Mouse (Mus musculus) limb, embryonic 15.5 days (tissue): Measurements from ENCODE around the gene Sfxn2. TPM values are rescaled to one million over a fixed set of nuclear protein-coding genes. Genes with fewer than 3 reads are reported as not detected.
A peak's percentile ranks its signal among the peaks of the same experiment; 100 is the strongest.

Experiments
- ATAC-seq: fragments of 200-750 bp; cut with Nextera tagmentation; 2 replicates; pipeline ENCODE4 v1.8.0; 2017; ENCODE audit warnings: low read depth, moderate TSS enrichment; ENCODE audit not compliant: insufficient number of reproducible peaks, low FRiP score, low TSS enrichment
- H3K27ac ChIP-seq: fragments of 300-500 bp; sonication (generic); 2 replicates; pipeline ENCODE4 v1.5.1; 2015; ENCODE audit warnings: moderate library complexity, mild to moderate bottlenecking, inconsistent platforms
- H3K27me3 ChIP-seq: fragments of 300-500 bp; sonication (generic); 2 replicates; pipeline ENCODE4 v1.6.1; 2015; ENCODE audit warnings: inconsistent platforms
- H3K36me3 ChIP-seq: fragments of 300-500 bp; sonication (generic); 2 replicates; pipeline ENCODE4 v1.6.1; 2015; ENCODE audit warnings: inconsistent platforms
- H3K4me1 ChIP-seq: fragments of 300-500 bp; sonication (generic); 2 replicates; pipeline ENCODE4 v1.6.1; 2015; ENCODE audit warnings: inconsistent platforms
- H3K4me2 ChIP-seq: fragments of 300-500 bp; sonication (generic); 2 replicates; pipeline ENCODE4 v1.6.1; 2015; ENCODE audit warnings: mild to moderate bottlenecking, inconsistent platforms
- H3K4me3 ChIP-seq: fragments of 300-500 bp; sonication (generic); 2 replicates; pipeline ENCODE4 v1.5.1; 2015; ENCODE audit warnings: mild to moderate bottlenecking, inconsistent platforms
- H3K9ac ChIP-seq: fragments of 300-500 bp; sonication (generic); 2 replicates; pipeline ENCODE4 v1.6.1; 2015; ENCODE audit warnings: inconsistent platforms
- H3K9me3 ChIP-seq: fragments of 300-500 bp; sonication (generic); 2 replicates; pipeline ENCODE4 v1.6.1; 2016; ENCODE audit warnings: inconsistent platforms
- WGBS: fragments of 180-500 bp; shearing (Covaris S2); methylation state at CpG from one replicate; pipeline ENCODE4 v1.1.7; 2015; 5-methylcytosine and 5-hydroxymethylcytosine counted together
- polyA plus RNA-seq: library from polyadenylated mRNA; unstranded; fragments of >200 nt; fragmentation: Nextera tagmentation; extraction: Ambion mirVana; gene quantifications from 2 replicates; pipeline ENCODE4 v1.2.1, GENCODE M21; 2015

Gene Sfxn2
- polyA plus RNA-seq, 1 experiment from 2014 or later: 23.5 TPM

DNA sequence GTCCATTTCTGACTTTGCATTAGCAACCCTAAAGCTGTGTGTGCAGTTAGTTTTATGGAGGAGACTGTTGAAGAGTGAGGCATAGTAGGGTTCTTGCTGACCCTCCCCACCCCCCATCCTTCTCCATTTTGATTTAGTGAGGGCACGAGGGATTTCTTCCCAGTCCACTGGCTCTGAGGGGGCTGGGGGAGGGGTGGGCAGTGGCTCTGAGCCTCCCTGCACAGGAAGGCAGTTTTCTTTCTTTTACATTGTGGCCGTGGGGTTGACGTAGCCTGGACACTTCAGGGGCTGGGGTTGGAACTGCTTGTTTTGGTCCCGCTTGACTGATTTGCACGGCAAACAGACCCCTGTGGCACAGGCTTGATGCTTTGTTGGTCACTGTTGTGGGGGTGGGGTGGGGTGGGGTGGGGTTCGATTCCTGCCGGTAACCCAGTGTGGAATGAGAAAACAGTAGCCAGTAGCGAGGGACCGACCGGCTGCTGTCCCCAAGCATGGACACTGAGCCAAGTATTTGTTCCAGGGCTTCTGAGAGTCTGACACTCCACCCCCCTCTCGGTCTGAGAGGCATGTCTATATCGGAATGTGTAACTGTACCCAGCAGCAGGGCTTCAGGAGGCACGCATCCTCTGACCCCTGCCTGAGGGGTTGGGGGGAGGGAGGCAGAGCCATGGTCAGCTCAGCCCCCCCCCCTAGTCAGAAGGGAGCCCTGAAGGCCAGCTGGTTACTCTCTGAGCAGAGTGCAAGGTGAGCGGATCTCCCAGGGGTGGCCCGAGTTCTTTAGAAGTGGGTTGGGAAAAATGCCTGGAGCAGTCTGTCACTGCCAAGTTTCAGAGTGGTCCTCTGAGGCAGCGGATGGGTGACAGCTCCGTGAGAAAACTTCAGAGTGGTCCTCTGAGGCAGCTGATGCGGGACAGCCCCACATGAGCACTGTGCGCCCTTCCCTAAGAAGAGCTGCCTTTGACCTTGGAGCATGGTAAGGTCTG lies 50.9 kb downstream of the Sfxn2 start:
- H3K36me3 ChIP-seq: peaks cover 16% of the 10 kb centered on the region; the same call in 1 of the 2 replicates
- WGBS: 24% methylated on average over 19 of the region's 19 CpGs
- H3K4me3 ChIP-seq: peak overlapping the region; percentile 34
- no peaks in the 10 kb centered on the region for H3K9me3 ChIP-seq
- ATAC-seq: peak; percentile 67
- no peak overlapping the region for H3K9ac ChIP-seq
- no peaks in the 10 kb centered on the region for H3K27me3 ChIP-seq
- H3K4me2 ChIP-seq: peak overlapping the region; percentile 44
- peak overlapping the region; percentile 83 for H3K27ac ChIP-seq
- peaks cover 64% of the 10 kb centered on the region for H3K4me1 ChIP-seq

DNA sequence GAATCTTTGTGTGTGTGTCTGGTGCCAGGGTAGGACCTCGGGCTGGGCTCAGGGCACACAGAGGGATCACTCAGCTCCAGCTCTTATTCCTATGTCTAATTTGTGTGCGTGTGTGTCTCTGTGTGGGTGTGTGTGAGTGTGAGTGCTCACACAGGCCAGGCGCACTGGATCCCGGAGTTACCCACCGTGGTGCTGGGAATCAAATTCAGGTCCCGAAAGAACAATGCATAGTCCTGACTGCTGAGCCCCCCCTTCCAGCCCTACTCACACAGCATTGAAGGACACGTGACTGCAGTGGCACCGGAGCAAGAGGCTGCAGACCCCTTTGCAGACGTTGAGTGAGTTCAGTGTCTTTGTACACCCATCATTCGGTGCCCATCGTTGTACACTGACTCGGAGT lies 51.9 kb downstream of the Sfxn2 start:
- Histone ChIP-seq H3K4me3 (0 out of 2 replicates have a peak overlapping the region, but pooled peaks have one; percentile 34), H3K27ac (no peak overlapping the region), H3K9me3 (no peaks in the 10 kb centered on the region), H3K4me2 (no peak overlapping the region), H3K9ac (no peak overlapping the region), H3K36me3 (peaks cover 16% of the 10 kb centered on the region; the same call in 1 of the 2 replicates), H3K27me3 (no peaks in the 10 kb centered on the region), H3K4me1 (peaks cover 60% of the 10 kb centered on the region)
- WGBS: 93% methylated on average over 12 of the region's 12 CpGs
- no peak for ATAC-seq

- Histone ChIP-seq H3K9me3 (no peaks in the 10 kb centered on the region), H3K27me3 (no peaks in the 10 kb centered on the region), H3K4me3 (no peak overlapping the region), H3K36me3 (peaks cover 16% of the 10 kb centered on the region; the same call in 1 of the 2 replicates), H3K4me1 (peaks cover 55% of the 10 kb centered on the region), H3K27ac (no peak overlapping the region), H3K9ac (no peak overlapping the region), H3K4me2 (no peak overlapping the region)
- WGBS: 70% methylated on average over 10 of the region's 10 CpGs
- ATAC-seq: no peak
Observed at GRCm38 (mm10) chr19:46625519-46625918, 52.4 kb downstream of the Sfxn2 start.

DNA sequence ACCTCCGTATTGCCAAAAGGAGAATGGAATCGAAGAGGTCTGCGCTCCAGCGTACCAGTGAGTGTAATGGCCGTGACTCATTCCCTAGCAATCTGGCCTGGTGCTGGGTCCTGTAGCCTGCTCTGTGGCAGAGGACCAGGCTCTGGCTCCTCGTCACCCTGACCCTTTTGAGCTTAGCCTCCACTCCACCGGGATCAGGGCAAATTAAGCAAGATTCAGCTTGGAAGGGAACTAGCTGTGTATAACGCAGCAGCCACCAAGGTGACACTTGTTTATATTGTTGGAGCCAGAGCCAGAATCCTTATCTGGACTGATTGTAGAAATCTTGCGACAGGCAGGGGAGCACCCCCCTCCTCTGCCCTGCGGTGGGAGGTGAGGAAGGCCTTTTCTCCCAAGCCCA lies 55.2 kb downstream of the Sfxn2 start:
- H3K27me3 ChIP-seq: no peaks in the 10 kb centered on the region
- H3K27ac ChIP-seq: no peak overlapping the region
- H3K9me3 ChIP-seq: no peaks in the 10 kb centered on the region
- no peak overlapping the region for H3K9ac ChIP-seq
- H3K4me3 ChIP-seq: no peak overlapping the region
- peaks cover 27% of the 10 kb centered on the region for H3K4me1 ChIP-seq
- H3K36me3 ChIP-seq: peaks cover 16% of the 10 kb centered on the region; the same call in 1 of the 2 replicates
- 74% methylated on average over 10 of the region's 10 CpGs for WGBS
- no peak overlapping the region for H3K4me2 ChIP-seq
- ATAC-seq: no peak

- Histone ChIP-seq H3K4me1 (peaks cover 13% of the 10 kb centered on the region; the same call in 1 of the 2 replicates), H3K9ac (no peak overlapping the region), H3K9me3 (no peaks in the 10 kb centered on the region), H3K27me3 (no peaks in the 10 kb centered on the region), H3K4me3 (no peak overlapping the region), H3K27ac (no peak overlapping the region), H3K36me3 (peaks cover 14% of the 10 kb centered on the region; the same call in 1 of the 2 replicates), H3K4me2 (no peak overlapping the region)
- 80% methylated on average over 9 of the region's 9 CpGs for WGBS
- ATAC-seq: no peak
Observed at GRCm38 (mm10) chr19:46629807-46630206, 56.6 kb downstream of the Sfxn2 start.

DNA sequence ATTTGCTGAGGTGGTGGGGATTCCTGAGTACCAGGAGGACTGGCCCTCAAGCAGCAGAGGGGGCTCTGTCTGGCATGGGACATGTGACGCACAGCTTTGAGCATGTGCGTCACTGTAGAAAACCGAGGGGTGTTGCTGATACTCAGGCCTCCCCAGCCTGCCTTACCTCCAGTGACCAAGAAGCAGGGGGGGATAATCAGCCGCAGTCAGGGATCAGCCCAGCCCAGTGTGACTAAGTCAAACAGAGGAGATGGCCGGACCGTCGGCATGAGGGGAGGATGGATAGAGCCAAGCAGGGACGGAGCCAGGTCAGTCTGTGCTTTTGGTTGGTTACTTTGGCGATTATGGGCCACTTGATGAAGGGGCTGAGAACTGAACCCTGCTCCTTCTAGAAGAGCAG lies 58.5 kb downstream of the Sfxn2 start:
- Histone ChIP-seq H3K4me1 (peaks cover 18% of the 10 kb centered on the region), H3K27ac (no peak overlapping the region), H3K27me3 (no peaks in the 10 kb centered on the region), H3K4me2 (no peak overlapping the region), H3K4me3 (no peak overlapping the region), H3K9me3 (no peaks in the 10 kb centered on the region), H3K36me3 (peaks cover 7% of the 10 kb centered on the region; the same call in 1 of the 2 replicates), H3K9ac (no peak overlapping the region)
- 84% methylated on average over 9 of the region's 9 CpGs for WGBS
- no peak for ATAC-seq

- 62% methylated on average over 9 of the region's 9 CpGs for WGBS
- Histone ChIP-seq H3K4me1 (peaks cover 37% of the 10 kb centered on the region), H3K9me3 (no peaks in the 10 kb centered on the region), H3K9ac (no peak overlapping the region), H3K27ac (no peak overlapping the region), H3K27me3 (no peaks in the 10 kb centered on the region), H3K4me2 (no peak overlapping the region), H3K36me3 (peaks cover 4% of the 10 kb centered on the region; the same call in 1 of the 2 replicates), H3K4me3 (no peak overlapping the region)
- no peak for ATAC-seq
Observed at GRCm38 (mm10) chr19:46635766-46636165, 62.6 kb downstream of the Sfxn2 start.

DNA sequence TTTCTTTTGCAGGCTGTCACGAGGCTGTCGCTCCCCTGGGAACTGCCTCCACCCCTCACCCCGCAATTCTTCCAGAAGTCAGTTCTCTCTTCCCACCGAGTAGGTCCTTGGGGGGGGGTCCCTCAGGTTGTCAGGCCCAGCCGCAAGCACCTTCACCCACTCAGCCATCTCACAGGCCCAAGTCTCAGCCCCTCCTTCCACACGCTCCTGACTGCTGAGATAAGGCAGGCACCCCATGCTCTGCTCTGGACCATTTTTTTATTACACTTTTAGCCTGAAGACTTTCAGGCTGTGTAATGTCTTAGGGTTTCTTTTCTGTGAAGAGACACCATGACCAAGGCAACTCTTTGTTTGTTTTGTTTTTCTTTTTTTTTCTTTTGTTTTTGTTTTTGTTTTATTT lies 64.4 kb downstream of the Sfxn2 start:
- H3K36me3 ChIP-seq: peaks cover 4% of the 10 kb centered on the region; the same call in 1 of the 2 replicates
- no peaks in the 10 kb centered on the region for H3K9me3 ChIP-seq
- H3K4me3 ChIP-seq: no peak overlapping the region
- peaks cover 55% of the 10 kb centered on the region for H3K4me1 ChIP-seq
- H3K27ac ChIP-seq: no peak overlapping the region
- H3K9ac ChIP-seq: no peak overlapping the region
- no peaks in the 10 kb centered on the region for H3K27me3 ChIP-seq
- H3K4me2 ChIP-seq: no peak overlapping the region
- no peak for ATAC-seq
- WGBS: 66% methylated on average over 6 of the region's 6 CpGs

- no peak for ATAC-seq
- Histone ChIP-seq H3K9me3 (no peaks in the 10 kb centered on the region), H3K27me3 (no peaks in the 10 kb centered on the region), H3K27ac (peak overlapping the region; percentile 77), H3K36me3 (peaks cover 4% of the 10 kb centered on the region; the same call in 1 of the 2 replicates), H3K4me3 (no peak overlapping the region), H3K4me1 (peaks cover 70% of the 10 kb centered on the region), H3K9ac (no peak overlapping the region), H3K4me2 (no peak overlapping the region)
Observed at GRCm38 (mm10) chr19:46639053-46639452, 65.9 kb downstream of the Sfxn2 start.

DNA sequence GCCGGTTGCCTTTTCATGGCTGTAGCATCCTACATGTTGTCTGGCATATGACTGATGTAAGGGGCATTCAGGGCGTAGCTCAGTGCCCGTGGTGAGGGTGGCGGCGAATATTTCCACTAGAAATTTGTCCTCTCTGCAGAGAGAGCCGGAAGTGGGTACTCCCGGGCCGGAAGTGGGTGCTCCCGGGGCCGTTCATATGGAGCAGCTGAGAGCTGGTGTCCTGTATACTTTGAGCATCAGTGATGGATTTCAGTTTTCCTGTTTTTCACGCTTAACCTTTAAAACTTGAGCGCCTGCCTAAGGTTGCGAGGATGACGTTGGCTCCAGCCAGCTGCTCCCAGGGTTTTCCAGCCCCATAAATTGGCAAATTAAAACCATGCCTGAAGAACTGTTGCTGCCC lies 66.3 kb downstream of the Sfxn2 start:
- no peak overlapping the region for H3K9ac ChIP-seq
- H3K36me3 ChIP-seq: peaks cover 6% of the 10 kb centered on the region; the same call in 1 of the 2 replicates
- peak overlapping the region; percentile 77 for H3K27ac ChIP-seq
- H3K4me1 ChIP-seq: peaks cover 74% of the 10 kb centered on the region
- no peak for ATAC-seq
- 34% methylated on average over 14 of the region's 14 CpGs for WGBS
- no peaks in the 10 kb centered on the region for H3K9me3 ChIP-seq
- H3K27me3 ChIP-seq: no peaks in the 10 kb centered on the region
- H3K4me2 ChIP-seq: no peak overlapping the region
- no peak overlapping the region for H3K4me3 ChIP-seq

- H3K4me1 ChIP-seq: peaks cover 83% of the 10 kb centered on the region
- H3K36me3 ChIP-seq: peaks cover 9% of the 10 kb centered on the region; the same call in 1 of the 2 replicates
- H3K9ac ChIP-seq: no peak overlapping the region
- 82% methylated on average over 8 of the region's 8 CpGs for WGBS
- H3K27ac ChIP-seq: peak overlapping the region; percentile 87
- no peak for ATAC-seq
- no peak overlapping the region for H3K4me3 ChIP-seq
- H3K4me2 ChIP-seq: no peak overlapping the region
- no peaks in the 10 kb centered on the region for H3K27me3 ChIP-seq
- H3K9me3 ChIP-seq: no peaks in the 10 kb centered on the region
Observed at GRCm38 (mm10) chr19:46640780-46641179, 67.6 kb downstream of the Sfxn2 start.

- no peak overlapping the region for H3K4me3 ChIP-seq
- no peak for ATAC-seq
- no peak overlapping the region for H3K9ac ChIP-seq
- WGBS: 37% methylated on average over 19 of the region's 19 CpGs
- no peaks in the 10 kb centered on the region for H3K9me3 ChIP-seq
- peaks cover 84% of the 10 kb centered on the region for H3K4me1 ChIP-seq
- peak overlapping the region; percentile 22; the same call in 1 of the 2 replicates for H3K4me2 ChIP-seq
- peak overlapping the region; percentile 87 for H3K27ac ChIP-seq
- H3K27me3 ChIP-seq: no peaks in the 10 kb centered on the region
- H3K36me3 ChIP-seq: peaks cover 9% of the 10 kb centered on the region; the same call in 1 of the 2 replicates
Observed at GRCm38 (mm10) chr19:46641420-46642085, 68.4 kb downstream of the Sfxn2 start.
